19 mouse cellular contexts compared by ENCODE assay signal in genomic region chr8:35083161-35083560, GRCm38 (mm10).
"Had no signal": no experiment of that assay in that cellular context is flagged by ENCODE, and none has a peak within 500 bp of the region (broad histone marks: within the 10 kb centered on the region; RNA-seq: fewer than 3 reads in every experiment).

No protein-coding gene starts in this region.

- ATAC-seq: midbrain, embryonic 16.5 days had no signal

- H3K27ac ChIP-seq: midbrain, embryonic 10.5 days; midbrain, embryonic 12.5 days; neural tube, embryonic 13.5 days; neural tube, embryonic 15.5 days had no signal

- H3K4me3 ChIP-seq: midbrain, embryonic 10.5 days; midbrain, embryonic 12.5 days; myocyte; neural tube, embryonic 13.5 days; neural tube, embryonic 15.5 days had no signal

- DNase-seq: lung, adult 18-20 months; lung, embryonic 14.5 days; lung, postnatal 10 days; lung, postnatal 4 days; midbrain, embryonic 14.5 days; retina, postnatal 1 day; right cerebral cortex, adult 18-20 months; right cerebral cortex, postnatal 25 days; right cerebral cortex, postnatal 4 days; spleen, adult 18-20 months; thymus, adult 18-20 months; thymus, postnatal 14 days; thymus, postnatal 36 days had no signal
